Mouse (Mus musculus): ENCODE measurements at regions not wholly inside any gene's neighbourhood (a gene's known extent, or its start where the extent isn't known, plus 50 kb on each side); places are given as distances from the start of the nearest gene placed in this dataset.

DNA sequence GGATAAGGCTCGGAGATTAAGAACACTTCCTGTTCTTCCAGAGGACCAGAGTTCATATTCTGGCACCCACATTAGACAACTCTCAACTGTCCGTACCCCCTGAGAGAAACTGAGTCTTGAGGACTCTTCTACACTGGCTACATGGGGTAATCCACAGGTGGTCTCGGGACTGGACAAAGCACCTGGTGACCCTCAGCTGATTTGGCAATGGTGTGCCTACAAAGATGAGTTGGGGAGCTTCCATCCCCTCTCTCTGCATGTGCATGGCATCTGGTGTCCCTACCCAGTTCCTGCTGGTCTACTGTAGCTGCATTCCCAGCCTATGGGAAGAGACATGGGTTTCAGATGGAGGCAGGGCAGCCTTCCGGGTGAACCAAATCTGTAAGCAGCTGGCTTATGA lies 61.2 kb upstream of the Kcnj15 start:
- DNase-seq (ENCODE audit: low read depth, low spot score) = no peak

DNA sequence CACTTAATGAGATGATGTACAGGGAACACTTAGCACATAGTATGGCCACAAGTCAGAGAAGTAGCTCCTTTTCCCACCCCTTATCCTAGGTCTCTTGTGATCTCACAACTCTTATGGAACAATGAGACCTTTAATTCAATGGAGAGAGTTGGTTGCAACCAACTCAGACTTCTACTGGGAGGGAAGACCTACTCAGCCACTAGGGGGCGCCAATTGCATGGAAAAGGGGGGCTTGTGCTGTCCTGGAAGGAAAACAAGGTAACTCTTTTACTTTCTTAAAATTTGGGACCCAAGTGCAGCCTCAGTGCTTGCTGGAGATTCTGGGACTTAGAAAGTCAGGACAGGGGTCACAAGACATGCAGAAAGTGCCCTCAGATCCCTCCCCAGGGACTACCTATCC lies 60.7 kb upstream of the Kcnj15 start:
- peak; percentile 51 for DNase-seq (ENCODE audit: low read depth, low spot score)

DNA sequence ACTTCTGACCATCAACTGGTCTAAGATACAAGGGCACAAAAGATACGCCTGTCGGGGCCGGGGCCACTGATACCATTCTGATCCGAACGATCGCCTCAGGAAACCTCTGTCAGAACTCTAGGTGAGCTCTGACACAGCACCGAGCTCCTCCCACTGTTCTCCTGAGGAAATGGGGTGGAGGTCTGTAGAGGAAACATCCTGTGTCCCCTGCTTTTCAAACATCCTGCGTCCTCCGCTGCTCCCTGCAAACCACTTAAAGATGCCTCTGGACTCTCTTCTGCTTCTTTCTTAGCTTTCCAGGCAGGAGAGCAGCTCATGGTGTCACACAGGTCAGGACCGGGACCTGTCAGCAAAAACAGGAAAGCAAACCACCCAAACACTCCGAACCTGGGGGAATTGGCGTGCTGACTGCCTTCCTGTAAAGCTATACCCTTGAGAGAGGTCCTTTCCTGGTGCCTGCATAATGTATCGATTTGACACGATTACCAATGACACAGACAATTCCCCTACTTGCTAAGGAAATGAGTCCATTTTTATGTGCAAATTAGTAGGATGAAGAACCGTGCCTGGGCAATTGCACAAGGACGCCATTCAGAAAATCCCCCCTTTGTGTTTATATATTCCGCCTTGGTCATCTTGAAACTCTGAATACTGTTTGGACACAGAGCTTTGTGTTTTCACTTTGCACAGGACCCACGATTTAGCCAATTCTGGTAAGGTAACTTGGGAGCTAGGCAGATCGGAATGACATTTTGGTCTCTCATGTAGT lies 58.4 kb upstream of the Kcnj15 start:
- no peak for DNase-seq (ENCODE audit: low read depth, low spot score)

DNA sequence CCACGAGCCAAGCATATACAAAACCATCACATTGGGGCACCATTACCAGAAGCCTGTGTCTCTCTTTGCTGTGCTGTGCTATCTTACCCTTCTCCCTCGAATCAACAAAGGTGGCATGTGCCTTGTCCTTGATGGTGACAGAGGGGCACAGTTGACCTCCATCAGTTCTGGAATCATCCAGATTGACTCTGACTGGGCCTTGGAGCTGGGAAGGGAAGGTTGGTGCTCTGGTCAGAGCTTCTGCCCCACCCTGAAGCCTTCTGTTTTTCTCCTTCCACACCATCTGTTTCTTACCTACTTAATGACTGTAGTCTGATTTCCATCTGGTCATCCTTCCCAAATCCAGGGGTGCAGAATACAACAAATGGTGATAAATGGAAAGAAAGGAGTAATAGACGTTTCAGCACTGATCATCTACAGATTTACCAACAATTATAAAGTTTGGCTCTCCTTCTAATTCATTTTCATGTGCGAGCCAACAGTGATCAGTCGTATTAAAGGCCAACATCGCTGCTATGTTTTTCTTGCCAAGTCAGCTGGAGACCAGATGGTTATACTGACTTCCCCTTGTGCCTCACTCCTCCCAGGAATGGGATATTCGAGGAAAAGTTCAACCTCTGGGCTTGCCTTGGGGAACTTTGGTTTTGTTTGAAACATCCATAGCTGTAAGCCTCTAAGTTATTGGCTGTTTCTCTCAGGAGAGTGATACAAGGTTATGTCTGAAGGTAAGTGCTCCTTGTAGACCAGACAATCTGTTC lies 55.1 kb upstream of the Kcnj15 start:
- no peak for DNase-seq (ENCODE audit: low read depth, low spot score)

DNA sequence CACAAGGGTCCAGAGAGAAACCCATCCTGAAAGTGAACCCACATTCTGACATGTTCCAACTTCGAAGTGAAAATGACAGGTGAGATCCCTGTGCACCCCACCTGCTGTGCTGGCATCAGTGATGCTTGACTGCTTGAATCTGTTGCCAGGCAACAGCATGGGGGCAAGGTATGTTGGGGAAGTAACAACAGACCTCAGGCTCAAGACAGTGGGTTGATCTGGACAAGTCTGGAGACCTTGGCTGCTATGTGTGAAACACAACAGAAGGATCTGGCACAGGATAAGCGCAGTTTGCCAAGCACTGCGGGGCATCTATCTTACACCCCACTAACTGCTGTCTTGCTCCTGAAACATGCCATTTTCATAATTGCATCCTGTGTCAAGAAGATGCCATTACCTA lies 54.3 kb upstream of the Kcnj15 start:
- no peak for DNase-seq (ENCODE audit: low read depth, low spot score)

DNA sequence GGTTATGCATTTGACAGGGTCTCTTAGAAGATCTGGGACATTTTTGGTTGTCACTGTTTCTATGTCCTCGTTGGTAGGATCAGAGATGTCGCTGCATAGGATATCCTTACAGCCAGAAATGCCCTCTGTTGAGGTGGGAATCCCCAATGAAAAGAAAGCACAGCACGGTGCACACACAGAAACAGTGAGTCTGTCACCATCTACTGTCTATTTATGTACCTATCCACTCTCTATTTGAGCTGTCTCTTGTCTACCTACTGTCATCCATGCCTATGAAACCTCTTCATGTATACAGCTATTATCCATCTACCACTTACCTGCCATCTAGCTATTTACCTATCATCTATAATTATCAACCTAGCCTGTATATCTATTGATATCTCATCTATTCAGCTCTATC lies 53.6 kb upstream of the Kcnj15 start:
- no peak for DNase-seq (ENCODE audit: low read depth, low spot score)

DNA sequence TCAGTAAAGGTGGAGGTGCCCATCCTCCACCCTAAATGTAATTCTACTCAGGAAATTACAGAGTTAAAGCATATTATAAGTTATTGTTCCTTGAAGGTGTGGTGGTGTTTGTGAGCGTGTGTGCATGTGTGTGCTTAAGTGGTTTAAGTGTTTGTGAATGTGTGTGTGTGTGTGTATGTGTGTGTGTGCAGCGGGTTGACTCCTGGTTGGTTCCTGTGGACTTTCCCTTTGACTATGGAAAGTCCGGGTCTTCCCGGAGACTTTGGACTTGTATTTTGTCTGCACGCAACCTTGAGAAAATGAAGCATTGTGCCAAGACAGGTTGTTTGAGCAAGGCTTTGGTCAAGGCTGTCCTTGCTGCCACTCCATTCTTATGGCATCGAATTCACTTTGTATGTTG lies 52.9 kb upstream of the Kcnj15 start:
- DNase-seq (ENCODE audit: low read depth, low spot score) = no peak

DNA sequence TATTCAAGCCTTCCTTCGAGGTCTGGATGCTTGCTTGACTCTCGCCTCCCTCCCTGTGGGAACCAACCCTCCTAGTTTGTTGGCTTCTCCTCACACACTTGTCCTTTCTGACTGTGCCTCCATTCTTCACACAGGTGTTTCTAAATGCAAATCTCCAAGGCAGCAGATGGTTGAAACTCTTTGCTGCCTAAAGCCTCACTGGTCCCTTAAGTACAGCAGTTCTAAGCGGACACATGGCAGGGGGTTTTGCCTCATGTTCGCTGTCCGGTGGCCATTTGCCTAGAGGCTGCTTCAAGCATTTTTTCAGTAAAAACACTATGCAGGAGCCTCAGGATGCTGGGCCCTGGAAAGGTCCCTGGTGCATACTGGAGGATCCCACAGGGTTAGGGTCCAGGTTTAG lies 50.9 kb upstream of the Kcnj15 start:
- DNase-seq (ENCODE audit: low read depth, low spot score) = no peak

DNA sequence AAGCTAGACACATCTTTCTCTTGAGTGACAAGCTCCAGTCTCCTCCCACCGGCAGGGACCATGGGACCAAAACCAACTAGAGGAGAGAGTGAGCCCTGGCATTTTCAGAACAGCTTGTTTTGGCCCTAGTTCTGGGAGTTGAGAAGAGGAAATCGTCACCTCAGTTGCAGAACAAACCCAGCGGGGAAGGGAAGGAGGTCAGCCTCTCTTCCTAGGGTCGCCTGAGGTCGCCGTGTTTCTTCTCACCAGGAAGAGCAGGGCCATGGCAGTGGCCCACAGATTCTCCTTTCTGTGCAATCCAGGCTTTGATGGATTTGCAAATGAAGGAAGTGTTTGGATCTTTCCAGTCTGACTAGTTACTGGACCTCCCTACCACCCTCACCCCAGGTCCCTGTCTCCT lies 49.8 kb upstream of the Kcnj15 start:
- DNase-seq (ENCODE audit: low read depth, low spot score) = no peak
